Mouse (Mus musculus) erythroblast, embryonic 14.5 days (primary cell): ENCODE measurements around the gene Mchr1. TPM values are rescaled to one million over a fixed set of nuclear protein-coding genes. Genes with fewer than 3 reads are reported as not detected.
A peak's percentile ranks its signal among the peaks of the same experiment; 100 is the strongest.

Source experiments
- H3K27me3 ChIP-seq: 2 replicates; pipeline ENCODE4 v1.6.1; 2012; ENCODE audit warnings: inconsistent platforms; ENCODE audit not compliant: control insufficient read depth
- H3K36me3 ChIP-seq: 2 replicates; pipeline ENCODE4 v1.6.1; 2012; ENCODE audit warnings: mild to moderate bottlenecking, inconsistent platforms; ENCODE audit not compliant: control insufficient read depth
- H3K4me1 ChIP-seq: 2 replicates; pipeline ENCODE4 v1.6.1; 2012; ENCODE audit warnings: inconsistent platforms; ENCODE audit not compliant: control insufficient read depth
- H3K4me3 ChIP-seq: replicated peaks from 2 replicates; pipeline ENCODE3; 2012; ENCODE audit warnings: moderate library complexity, mild to moderate bottlenecking, inconsistent platforms
- H3K9me3 ChIP-seq: 2 replicates; pipeline ENCODE4 v1.6.1; 2012; ENCODE audit warnings: low read length, inconsistent platforms, mixed read lengths; ENCODE audit not compliant: control insufficient read depth
- GATA1 ChIP-seq: IDR thresholded peaks from 2 replicates; pipeline ENCODE4 v1.6.1; 2012; ENCODE audit warnings: low read length, inconsistent platforms, mixed read lengths
- TAL1 ChIP-seq: IDR thresholded peaks from 3 replicates; pipeline ENCODE4 v1.6.1; 2012; ENCODE audit warnings: low read length, inconsistent platforms, mixed read lengths
- polyA plus RNA-seq: library from polyadenylated mRNA; stranded (reverse); fragments of >175 nt; gene quantifications from 2 replicates; pipeline ENCODE4 v1.2.3, GENCODE M21; 2012

Gene Mchr1
- not detected in 2 replicates for polyA plus RNA-seq

GRCm38 (mm10) chr15:81235086-81235920, at the start of gene Mchr1:
Gene Mchr1 (plus strand): TSS chr15:81235499.
- Histone ChIP-seq H3K9me3 (no peaks in the 10 kb centered on the region), H3K27me3 (peaks cover 39% of the 10 kb centered on the region), H3K4me3 (no peak within 1 kb of the TSS), H3K36me3 (no peaks in the 10 kb centered on the region), H3K4me1 (no peaks in the 10 kb centered on the region; the same call in 1 of the 2 replicates)
- no peak for TF ChIP-seq GATA1

DNA sequence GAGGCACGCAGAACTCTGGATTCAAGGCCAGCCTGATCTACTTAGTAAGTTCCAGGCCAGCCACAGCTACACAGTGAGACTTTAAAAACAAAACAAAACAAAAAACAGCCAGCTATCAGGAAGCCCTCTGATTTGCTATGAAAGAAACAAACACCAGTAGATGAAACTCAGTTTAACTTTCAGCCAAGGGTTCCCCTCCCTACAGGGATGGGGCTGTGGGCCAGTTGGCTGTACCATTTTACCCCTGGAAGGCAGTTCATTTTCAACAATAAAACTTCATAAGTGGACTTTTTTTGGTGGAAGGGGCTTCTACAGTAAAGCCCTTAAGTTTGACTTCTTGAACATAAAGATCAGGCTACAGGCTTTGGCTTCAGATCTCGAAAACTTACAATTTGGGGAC, 46.2 kb upstream of the Mchr1 start:
- H3K4me3 ChIP-seq: no peak overlapping the region
- H3K4me1 ChIP-seq: peaks cover 17% of the 10 kb centered on the region
- no peak for TF ChIP-seq GATA1
- no peak for TF ChIP-seq TAL1
- H3K9me3 ChIP-seq: no peaks in the 10 kb centered on the region
- H3K36me3 ChIP-seq: no peaks in the 10 kb centered on the region
- H3K27me3 ChIP-seq: no peaks in the 10 kb centered on the region

- no peaks in the 10 kb centered on the region for H3K9me3 ChIP-seq
- H3K4me3 ChIP-seq: peak overlapping the region; percentile 83
- H3K27me3 ChIP-seq: no peaks in the 10 kb centered on the region
- no peaks in the 10 kb centered on the region for H3K36me3 ChIP-seq
- no peak for TF ChIP-seq GATA1
- TF ChIP-seq TAL1: no peak
- peaks cover 17% of the 10 kb centered on the region for H3K4me1 ChIP-seq
Measured at GRCm38 (mm10) chr15:81190011-81190629, 45.2 kb upstream of the Mchr1 start.

DNA sequence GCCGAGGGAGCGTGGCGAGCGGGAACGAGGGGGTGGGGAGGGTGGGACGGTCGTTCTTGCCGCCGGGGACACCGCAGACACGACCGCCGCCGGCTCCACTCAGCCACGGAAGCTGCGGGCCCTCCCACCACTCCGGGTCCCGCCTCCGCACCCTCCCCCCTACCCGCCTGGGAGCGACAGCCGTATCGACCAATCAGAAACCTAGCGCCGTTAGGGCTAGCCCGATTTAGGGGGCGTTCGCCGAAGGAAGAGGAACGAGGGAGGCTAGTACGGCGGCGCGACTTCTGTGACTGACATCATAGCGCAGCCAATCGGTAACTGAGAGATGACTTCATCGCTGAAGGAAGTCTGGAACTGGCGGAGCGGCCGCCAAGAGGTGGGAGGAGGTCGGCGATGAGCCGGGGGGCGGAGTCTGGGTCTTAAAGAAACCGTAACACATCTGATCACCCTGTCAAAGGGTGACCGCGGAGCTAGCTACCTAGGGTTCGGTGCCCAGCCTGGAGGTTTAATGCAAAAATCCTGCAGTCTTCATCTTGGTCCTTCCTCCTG, 44.6 kb upstream of the Mchr1 start, which contains the start of gene Mrtfa:
TSS of gene Mrtfa (minus strand) at position 128 of the 549 bp plus-strand sequence.
- H3K4me3 ChIP-seq: peak within 1 kb of the TSS; percentile 83
- H3K4me1 ChIP-seq: peaks cover 17% of the 10 kb centered on the region
- TF ChIP-seq GATA1 (no peak), TAL1 (no peak)
- H3K27me3 ChIP-seq: no peaks in the 10 kb centered on the region
- no peaks in the 10 kb centered on the region for H3K36me3 ChIP-seq
- H3K9me3 ChIP-seq: no peaks in the 10 kb centered on the region

DNA sequence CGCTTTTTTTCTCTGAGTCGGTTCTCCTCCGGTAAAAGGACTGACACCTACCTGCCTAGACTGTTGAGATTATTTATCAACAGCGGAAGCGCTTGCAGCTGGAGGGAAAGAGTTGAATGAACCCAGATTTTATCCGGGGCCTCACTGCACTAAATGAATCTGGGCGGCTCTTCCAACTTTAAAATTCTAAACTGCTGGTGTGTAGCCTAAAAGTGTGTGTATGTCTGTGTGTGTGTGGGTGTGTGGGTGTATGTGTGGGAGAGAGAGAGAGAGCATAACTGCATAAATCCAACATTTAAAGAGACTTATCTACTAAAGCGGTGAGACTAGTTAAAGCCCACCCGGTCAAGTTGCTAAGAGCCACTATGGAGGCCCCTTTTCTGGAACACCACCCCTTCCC, 44.0 kb upstream of the Mchr1 start:
- Histone ChIP-seq H3K36me3 (no peaks in the 10 kb centered on the region), H3K4me1 (peaks cover 17% of the 10 kb centered on the region), H3K4me3 (peak overlapping the region; percentile 83), H3K27me3 (no peaks in the 10 kb centered on the region), H3K9me3 (no peaks in the 10 kb centered on the region)
- TF ChIP-seq GATA1: no peak
- no peak for TF ChIP-seq TAL1

- H3K4me3 ChIP-seq: no peak overlapping the region
- no peaks in the 10 kb centered on the region for H3K9me3 ChIP-seq
- H3K36me3 ChIP-seq: no peaks in the 10 kb centered on the region
- no peak for TF ChIP-seq GATA1
- H3K4me1 ChIP-seq: peaks cover 22% of the 10 kb centered on the region
- no peaks in the 10 kb centered on the region for H3K27me3 ChIP-seq
Measured at GRCm38 (mm10) chr15:81192316-81192715, 43.0 kb upstream of the Mchr1 start.

DNA sequence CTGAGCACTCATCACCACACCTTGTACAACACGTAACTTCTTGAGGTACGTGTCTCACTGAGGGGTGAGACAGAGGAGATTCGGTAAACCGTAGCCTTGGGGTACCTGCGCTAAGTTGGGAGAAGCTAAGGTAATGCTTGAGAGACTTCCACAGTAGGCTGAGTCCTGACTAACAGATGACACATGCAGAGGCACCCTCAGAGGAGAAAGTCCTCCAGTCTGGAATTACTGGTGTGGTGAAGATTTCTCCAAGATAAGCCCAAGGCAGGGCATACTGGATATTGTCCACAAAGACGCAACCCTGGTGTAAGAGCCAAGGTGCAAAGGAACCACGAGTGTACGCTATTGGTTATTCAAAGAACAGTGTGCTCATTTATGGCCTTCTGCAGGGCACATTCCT, 42.4 kb upstream of the Mchr1 start:
- Histone ChIP-seq H3K4me1 (peaks cover 22% of the 10 kb centered on the region), H3K36me3 (no peaks in the 10 kb centered on the region), H3K4me3 (no peak overlapping the region), H3K27me3 (no peaks in the 10 kb centered on the region), H3K9me3 (no peaks in the 10 kb centered on the region)
- TF ChIP-seq TAL1 (no peak), GATA1 (no peak)

GRCm38 (mm10) chr15:81194791-81195190, 40.5 kb upstream of the Mchr1 start:
- Histone ChIP-seq H3K9me3 (0 out of 2 replicates have a peak, but pooled peaks cover 3% of the 10 kb centered on the region), H3K4me3 (no peak overlapping the region), H3K36me3 (no peaks in the 10 kb centered on the region), H3K27me3 (no peaks in the 10 kb centered on the region), H3K4me1 (peaks cover 21% of the 10 kb centered on the region)
- TF ChIP-seq TAL1 (no peak), GATA1 (no peak)

DNA sequence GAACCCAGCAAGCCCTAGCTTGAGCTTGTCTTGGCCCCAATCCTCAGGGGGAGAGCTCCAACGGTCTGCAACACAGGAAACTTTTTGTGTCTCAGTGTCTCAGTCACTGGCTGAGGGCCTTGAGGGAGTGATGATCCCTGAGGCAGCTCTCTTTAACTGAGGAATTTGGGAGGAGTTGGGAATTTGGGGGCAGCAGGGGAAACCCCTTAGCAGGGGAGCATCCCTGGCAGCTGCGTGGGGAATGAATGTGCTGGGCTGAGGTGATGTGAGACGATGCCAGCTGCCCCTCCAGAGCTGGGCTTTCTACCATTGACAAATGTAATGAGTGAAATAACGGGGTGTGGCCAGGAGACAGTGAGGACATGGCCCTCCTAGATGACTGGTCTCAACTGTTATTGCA, 39.9 kb upstream of the Mchr1 start:
- Histone ChIP-seq H3K9me3 (0 out of 2 replicates have a peak, but pooled peaks cover 3% of the 10 kb centered on the region), H3K4me1 (peaks cover 15% of the 10 kb centered on the region), H3K36me3 (no peaks in the 10 kb centered on the region), H3K4me3 (no peak overlapping the region), H3K27me3 (no peaks in the 10 kb centered on the region)
- no peak for TF ChIP-seq GATA1
- no peak for TF ChIP-seq TAL1
